Mouse (Mus musculus): ENCODE measurements around the gene Cdcp2. TPM values are rescaled to one million over a fixed set of nuclear protein-coding genes. Genes with fewer than 3 reads are reported as not detected.

Cdcp2 gene
- not detected for total RNA-seq (2021)
- long read RNA-seq, experiment 1: 0 reads
- long read RNA-seq, experiment 2: 0 reads

GRCm38 (mm10) chr4:107096841-107097373, at the start of gene Cdcp2:
Gene Cdcp2 (plus strand): TSS chr4:107096891.
- intact Hi-C loops (cut with DNase I): no loop called here
- DNase-seq: peak in 1 of 2 experiments; percentile 5

GRCm38 (mm10) chr4:107047806-107048205, 48.9 kb upstream of the Cdcp2 start:
- intact Hi-C loops (cut with DNase I): no loop called here
- no peak for DNase-seq

GRCm38 (mm10) chr4:107048568-107049162, 48.0 kb upstream of the Cdcp2 start:
- intact Hi-C loops (cut with DNase I): no loop called here
- peak; percentile 44 to 45 for DNase-seq

- intact Hi-C loops (cut with DNase I): no loop called here
- DNase-seq: no peak
Observed at GRCm38 (mm10) chr4:107051889-107052288, 44.8 kb upstream of the Cdcp2 start.

GRCm38 (mm10) chr4:107052962-107053553, 43.6 kb upstream of the Cdcp2 start:
- intact Hi-C loops (cut with DNase I): no loop called here
- no peak for DNase-seq

GRCm38 (mm10) chr4:107056088-107056487, 40.6 kb upstream of the Cdcp2 start:
- intact Hi-C loops (cut with DNase I): no loop called here
- no peak for DNase-seq

GRCm38 (mm10) chr4:107058346-107058745, 38.3 kb upstream of the Cdcp2 start:
- no peak for DNase-seq
- intact Hi-C loops (cut with DNase I): no loop called here

- DNase-seq: no peak
- intact Hi-C loops (cut with DNase I): no loop called here
Observed at GRCm38 (mm10) chr4:107058781-107059180, 37.9 kb upstream of the Cdcp2 start.

- intact Hi-C loops (cut with DNase I): no loop called here
- DNase-seq: no peak
Observed at GRCm38 (mm10) chr4:107061560-107061959, 35.1 kb upstream of the Cdcp2 start.

GRCm38 (mm10) chr4:107063214-107063613, 33.5 kb upstream of the Cdcp2 start:
- intact Hi-C loops (cut with DNase I): no loop called here
- no peak for DNase-seq

- intact Hi-C loops (cut with DNase I): loop anchor here (5.0 kb wide), 2 partner anchors 98 to 152 kb away; partner anchors contain the start of gene Ssbp3
- no peak for DNase-seq
Observed at GRCm38 (mm10) chr4:107064394-107065098, 32.1 kb upstream of the Cdcp2 start.

GRCm38 (mm10) chr4:107066252-107067124, 30.2 kb upstream of the Cdcp2 start, which contains the start of the genes Mrpl37 and Cyb5rl:
Gene Mrpl37 (minus strand): TSS chr4:107066868.
Gene Cyb5rl (plus strand): TSS chr4:107066988.
- DNase-seq: peak; percentile 93 to 97
- intact Hi-C loops (cut with DNase I): loop anchor here (5.0 kb wide), 2 partner anchors 96 to 154 kb away; partner anchors contain the start of gene Ssbp3

GRCm38 (mm10) chr4:107067151-107067840, 29.4 kb upstream of the Cdcp2 start:
- DNase-seq: peak; percentile 44 to 51
- intact Hi-C loops (cut with DNase I): loop anchor here (5.0 kb wide), 2 partner anchors 95 to 155 kb away; partner anchors contain the start of gene Ssbp3

- intact Hi-C loops (cut with DNase I): no loop called here
- no peak for DNase-seq
Observed at GRCm38 (mm10) chr4:107072343-107072742, 24.3 kb upstream of the Cdcp2 start.

- peak; percentile 24 to 29 for DNase-seq
Observed at GRCm38 (mm10) chr4:107075456-107075855, 21.2 kb upstream of the Cdcp2 start.

GRCm38 (mm10) chr4:107078894-107079293, 17.8 kb upstream of the Cdcp2 start:
- intact Hi-C loops (cut with DNase I): no loop called here

More at GRCm38 (mm10) chr4:107075456-107075855, 21.2 kb upstream of the Cdcp2 start:
- intact Hi-C loops (cut with DNase I): no loop called here

GRCm38 (mm10) chr4:107079716-107080115, 17.0 kb upstream of the Cdcp2 start:
- no peak for DNase-seq
- intact Hi-C loops (cut with DNase I): no loop called here

More at GRCm38 (mm10) chr4:107078894-107079293, 17.8 kb upstream of the Cdcp2 start:
- DNase-seq: no peak

- no peak for DNase-seq
- intact Hi-C loops (cut with DNase I): no loop called here
Observed at GRCm38 (mm10) chr4:107082185-107082584, 14.5 kb upstream of the Cdcp2 start.

GRCm38 (mm10) chr4:107083126-107083525, 13.6 kb upstream of the Cdcp2 start:
- no peak for DNase-seq
- intact Hi-C loops (cut with DNase I): no loop called here
